Mouse (Mus musculus): ENCODE results near the gene Cd2ap. TPM values are rescaled to one million over a fixed set of nuclear protein-coding genes. Genes with fewer than 3 reads are reported as not detected.

Cd2ap gene
- polyA plus RNA-seq, 1 experiment from 2014 or later: 60.5 TPM

DNA sequence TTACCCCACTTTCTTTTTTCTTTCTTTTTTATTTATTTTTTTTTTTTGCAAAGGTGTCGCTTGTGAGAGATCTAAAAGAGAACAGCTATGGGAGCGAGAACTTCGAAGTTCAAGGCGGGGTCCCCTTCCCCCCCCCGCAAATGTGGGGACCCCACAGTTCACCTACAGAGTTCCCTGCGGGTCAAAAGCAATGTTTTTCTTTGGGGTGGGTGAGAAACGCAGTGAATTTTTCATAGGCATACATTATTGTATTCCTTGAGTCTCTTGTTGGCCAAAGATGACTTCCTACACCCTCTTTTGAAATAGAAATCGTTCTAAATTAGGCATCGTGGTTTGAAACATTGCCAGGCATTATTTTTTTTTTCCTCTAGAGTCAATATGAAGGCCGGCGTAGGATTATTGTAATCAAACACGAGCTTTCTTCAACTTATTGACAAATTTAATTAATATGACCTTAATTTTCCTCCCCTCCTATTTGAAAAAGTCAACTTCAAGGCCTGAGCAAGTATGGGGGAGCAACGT, 500 bp upstream of the Cd2ap start:
- Histone ChIP-seq H3K4me1 (ENCODE audit: control insufficient read depth, insufficient read depth, low read length) (peaks cover 6% of the 10 kb centered on the region; the same call in 1 of the 2 replicates), H3K27me3 (ENCODE audit: control insufficient read depth, insufficient read depth, low read length) (no peaks in the 10 kb centered on the region), H3K9me3 (ENCODE audit: control insufficient read depth, low read length) (no peaks in the 10 kb centered on the region), H3K4me2 (replicated peaks; ENCODE audit: low read depth, low read length) (peak overlapping the region; percentile 68), H3K9ac (ENCODE audit: low read depth, low read length) (peak overlapping the region; percentile 97; the same call in 1 of the 2 replicates), H3K27ac (ENCODE audit: low read depth, low read length) (no peak overlapping the region), H3K36me3 (ENCODE audit: control insufficient read depth, insufficient read depth, low read length) (no peaks in the 10 kb centered on the region), H3K4me3 (ENCODE audit: low read length) (peak overlapping the region; percentile 76)
- ATAC-seq (ENCODE audit: low FRiP score, low TSS enrichment): no peak
- WGBS: 31% methylated on average over 13 of the region's 13 CpGs

DNA sequence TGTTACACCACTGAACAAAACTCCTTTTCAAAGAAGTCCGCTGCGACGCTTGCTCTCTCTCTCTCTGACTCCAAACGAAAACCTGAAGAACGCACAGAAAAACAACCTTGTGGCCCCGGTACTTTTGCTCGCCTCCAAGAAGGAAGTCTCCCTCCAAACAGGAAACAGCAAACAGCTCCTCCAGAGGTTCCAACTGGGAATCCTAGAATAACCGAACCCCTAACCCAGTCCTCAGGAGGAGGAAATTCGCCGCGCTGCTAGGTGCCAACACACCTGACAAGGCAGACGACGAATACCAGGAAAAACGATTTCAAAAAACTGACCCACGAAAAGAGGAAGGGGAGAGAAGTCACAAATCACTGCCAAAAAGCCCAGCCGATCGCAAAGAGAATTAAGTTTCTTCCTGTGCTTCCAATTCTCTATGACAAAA, 879 bp downstream of the Cd2ap start:
- peak overlapping the region; percentile 95 for H3K27ac ChIP-seq (ENCODE audit: low read depth, low read length)
- ATAC-seq (ENCODE audit: low FRiP score, low TSS enrichment): no peak
- H3K9ac ChIP-seq (ENCODE audit: low read depth, low read length): peak overlapping the region; percentile 97
- H3K27me3 ChIP-seq (ENCODE audit: control insufficient read depth, insufficient read depth, low read length): no peaks in the 10 kb centered on the region
- H3K4me3 ChIP-seq (ENCODE audit: low read length): peak overlapping the region; percentile 76
- peak overlapping the region; percentile 68 for H3K4me2 ChIP-seq (replicated peaks; ENCODE audit: low read depth, low read length)
- H3K4me1 ChIP-seq (ENCODE audit: control insufficient read depth, insufficient read depth, low read length): peaks cover 7% of the 10 kb centered on the region; the same call in 1 of the 2 replicates
- under 1% methylated on average over 17 of the region's 17 CpGs for WGBS
- H3K36me3 ChIP-seq (ENCODE audit: control insufficient read depth, insufficient read depth, low read length): no peaks in the 10 kb centered on the region
- H3K9me3 ChIP-seq (ENCODE audit: control insufficient read depth, low read length): no peaks in the 10 kb centered on the region

DNA sequence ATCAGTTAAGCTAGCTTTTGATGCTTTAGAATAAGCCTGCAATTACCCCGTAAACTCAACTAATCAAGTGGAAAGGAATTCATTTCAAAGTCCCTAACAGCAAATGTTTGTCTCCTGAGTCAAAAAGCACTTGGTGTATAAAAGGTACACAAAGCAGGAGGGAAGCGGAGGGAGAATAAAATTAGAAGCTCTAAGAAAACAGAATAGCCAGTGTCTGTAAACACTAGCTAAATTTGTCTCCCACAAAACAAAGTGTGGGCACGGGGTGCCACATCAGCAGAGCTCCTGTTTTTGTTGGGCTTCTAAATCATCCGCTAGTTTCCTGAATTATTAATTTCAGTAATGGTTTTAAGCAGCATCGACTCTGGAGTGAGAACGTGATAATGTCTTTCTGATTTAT, 1.4 kb downstream of the Cd2ap start:
- Histone ChIP-seq H3K36me3 (ENCODE audit: control insufficient read depth, insufficient read depth, low read length) (no peaks in the 10 kb centered on the region), H3K9me3 (ENCODE audit: control insufficient read depth, low read length) (no peaks in the 10 kb centered on the region), H3K4me1 (ENCODE audit: control insufficient read depth, insufficient read depth, low read length) (peaks cover 9% of the 10 kb centered on the region; the same call in 1 of the 2 replicates), H3K27me3 (ENCODE audit: control insufficient read depth, insufficient read depth, low read length) (no peaks in the 10 kb centered on the region), H3K9ac (ENCODE audit: low read depth, low read length) (peak overlapping the region; percentile 97), H3K4me3 (ENCODE audit: low read length) (peak overlapping the region; percentile 76), H3K27ac (ENCODE audit: low read depth, low read length) (peak overlapping the region; percentile 95; the same call in 1 of the 2 replicates), H3K4me2 (replicated peaks; ENCODE audit: low read depth, low read length) (peak overlapping the region; percentile 68)
- ATAC-seq (ENCODE audit: low FRiP score, low TSS enrichment): no peak
- 9% methylated on average over 6 of the region's 6 CpGs for WGBS

GRCm38 (mm10) chr17:42870465-42870864, 6.0 kb downstream of the Cd2ap start:
- no peaks in the 10 kb centered on the region for H3K36me3 ChIP-seq (ENCODE audit: control insufficient read depth, insufficient read depth, low read length)
- H3K9me3 ChIP-seq (ENCODE audit: control insufficient read depth, low read length): no peaks in the 10 kb centered on the region
- H3K27me3 ChIP-seq (ENCODE audit: control insufficient read depth, insufficient read depth, low read length): no peaks in the 10 kb centered on the region
- peaks cover 9% of the 10 kb centered on the region; the same call in 1 of the 2 replicates for H3K4me1 ChIP-seq (ENCODE audit: control insufficient read depth, insufficient read depth, low read length)
- H3K4me2 ChIP-seq (replicated peaks; ENCODE audit: low read depth, low read length): no peak overlapping the region
- H3K9ac ChIP-seq (ENCODE audit: low read depth, low read length): no peak overlapping the region
- ATAC-seq (ENCODE audit: low FRiP score, low TSS enrichment): no peak
- no peak overlapping the region; the same call in 1 of the 2 replicates for H3K27ac ChIP-seq (ENCODE audit: low read depth, low read length)
- H3K4me3 ChIP-seq (ENCODE audit: low read length): no peak overlapping the region

DNA sequence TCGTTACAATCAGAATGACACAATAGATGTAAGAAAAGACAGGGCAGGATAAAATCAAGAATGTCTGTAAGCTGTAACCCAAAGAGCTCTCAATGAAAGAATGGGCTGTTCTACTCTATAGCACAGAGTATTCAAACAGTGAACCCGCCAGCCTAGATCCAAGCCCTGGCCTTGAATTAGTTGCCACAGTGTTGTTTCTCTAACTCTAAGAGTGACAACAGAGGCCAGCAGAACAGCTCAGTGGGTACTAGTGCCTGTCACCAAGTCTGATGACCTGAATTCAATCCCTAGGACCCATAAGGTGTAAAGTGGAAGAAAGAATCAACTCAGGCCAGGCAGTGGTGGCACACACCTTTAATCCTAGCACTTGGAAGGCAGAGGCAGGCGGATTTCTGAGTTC, 13.3 kb downstream of the Cd2ap start:
- Histone ChIP-seq H3K4me3 (ENCODE audit: low read length) (no peak overlapping the region), H3K9me3 (ENCODE audit: control insufficient read depth, low read length) (no peaks in the 10 kb centered on the region), H3K27ac (ENCODE audit: low read depth, low read length) (no peak overlapping the region), H3K4me2 (replicated peaks; ENCODE audit: low read depth, low read length) (no peak overlapping the region), H3K9ac (ENCODE audit: low read depth, low read length) (no peak overlapping the region; the same call in 1 of the 2 replicates), H3K27me3 (ENCODE audit: control insufficient read depth, insufficient read depth, low read length) (no peaks in the 10 kb centered on the region), H3K36me3 (ENCODE audit: control insufficient read depth, insufficient read depth, low read length) (no peaks in the 10 kb centered on the region), H3K4me1 (ENCODE audit: control insufficient read depth, insufficient read depth, low read length) (no peaks in the 10 kb centered on the region)
- no peak for ATAC-seq (ENCODE audit: low FRiP score, low TSS enrichment)
- whole genome bisulfite sequencing: 92% methylated on average over 3 of the region's 3 CpGs

DNA sequence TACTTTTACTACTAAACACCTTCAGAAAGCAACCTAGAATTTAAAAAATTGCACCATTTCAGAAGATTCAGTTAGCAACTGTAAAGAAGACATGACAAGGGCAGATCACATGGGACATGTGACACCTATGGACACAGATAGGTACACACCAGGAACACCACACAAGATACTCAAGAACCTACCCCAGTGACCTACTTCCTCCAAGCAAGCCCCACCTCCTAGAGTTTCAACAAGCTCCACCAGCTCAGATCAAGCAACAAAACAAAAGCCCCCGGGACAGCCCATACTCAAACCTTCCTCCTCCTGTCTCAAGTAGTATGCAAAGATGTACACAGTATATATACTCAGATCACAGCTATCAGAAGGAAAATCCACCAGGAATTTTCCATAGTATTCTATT, 16.1 kb downstream of the Cd2ap start:
- Histone ChIP-seq H3K9ac (ENCODE audit: low read depth, low read length) (no peak overlapping the region), H3K4me1 (ENCODE audit: control insufficient read depth, insufficient read depth, low read length) (no peaks in the 10 kb centered on the region), H3K27ac (ENCODE audit: low read depth, low read length) (no peak overlapping the region), H3K4me2 (replicated peaks; ENCODE audit: low read depth, low read length) (no peak overlapping the region), H3K9me3 (ENCODE audit: control insufficient read depth, low read length) (no peaks in the 10 kb centered on the region), H3K4me3 (ENCODE audit: low read length) (no peak overlapping the region), H3K36me3 (ENCODE audit: control insufficient read depth, insufficient read depth, low read length) (no peaks in the 10 kb centered on the region), H3K27me3 (ENCODE audit: control insufficient read depth, insufficient read depth, low read length) (no peaks in the 10 kb centered on the region)
- no peak for ATAC-seq (ENCODE audit: low FRiP score, low TSS enrichment)
- WGBS: 93% methylated on average over 1 of the region's 1 CpGs

DNA sequence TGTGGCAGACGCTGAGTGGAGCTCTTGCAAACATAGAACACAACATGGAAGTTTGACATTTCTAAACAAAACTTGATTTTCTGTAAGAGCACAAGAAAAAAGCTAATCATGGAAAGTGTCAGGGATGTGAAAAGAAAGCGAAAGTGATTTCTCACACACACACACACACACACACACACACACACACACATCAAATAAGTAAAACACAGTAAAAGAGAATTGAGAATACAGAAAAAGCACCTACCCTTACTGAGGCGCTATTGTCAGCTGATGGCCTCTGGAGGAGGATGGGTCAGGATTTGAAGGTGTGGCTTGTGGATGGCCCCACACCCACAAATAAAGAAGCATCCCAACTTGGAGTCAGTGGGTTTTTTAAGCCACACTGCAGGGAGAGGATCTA, 19.0 kb downstream of the Cd2ap start:
- Histone ChIP-seq H3K4me3 (ENCODE audit: low read length) (no peak overlapping the region), H3K4me1 (ENCODE audit: control insufficient read depth, insufficient read depth, low read length) (no peaks in the 10 kb centered on the region), H3K9ac (ENCODE audit: low read depth, low read length) (no peak overlapping the region), H3K27ac (ENCODE audit: low read depth, low read length) (no peak overlapping the region), H3K9me3 (ENCODE audit: control insufficient read depth, low read length) (no peaks in the 10 kb centered on the region), H3K27me3 (ENCODE audit: control insufficient read depth, insufficient read depth, low read length) (no peaks in the 10 kb centered on the region), H3K36me3 (ENCODE audit: control insufficient read depth, insufficient read depth, low read length) (no peaks in the 10 kb centered on the region), H3K4me2 (replicated peaks; ENCODE audit: low read depth, low read length) (no peak overlapping the region)
- no peak for ATAC-seq (ENCODE audit: low FRiP score, low TSS enrichment)
- 78% methylated on average over 3 of the region's 3 CpGs for WGBS

GRCm38 (mm10) chr17:42847108-42847507, 29.4 kb downstream of the Cd2ap start:
- H3K4me2 ChIP-seq (replicated peaks; ENCODE audit: low read depth, low read length): no peak overlapping the region
- H3K9me3 ChIP-seq (ENCODE audit: control insufficient read depth, low read length): no peaks in the 10 kb centered on the region
- no peak overlapping the region for H3K27ac ChIP-seq (ENCODE audit: low read depth, low read length)
- ATAC-seq (ENCODE audit: low FRiP score, low TSS enrichment): no peak
- WGBS: 87% methylated on average over 2 of the region's 2 CpGs
- no peaks in the 10 kb centered on the region for H3K4me1 ChIP-seq (ENCODE audit: control insufficient read depth, insufficient read depth, low read length)
- no peaks in the 10 kb centered on the region for H3K27me3 ChIP-seq (ENCODE audit: control insufficient read depth, insufficient read depth, low read length)
- no peak overlapping the region for H3K9ac ChIP-seq (ENCODE audit: low read depth, low read length)
- no peak overlapping the region for H3K4me3 ChIP-seq (ENCODE audit: low read length)
- H3K36me3 ChIP-seq (ENCODE audit: control insufficient read depth, insufficient read depth, low read length): peaks cover 17% of the 10 kb centered on the region; the same call in 1 of the 2 replicates

DNA sequence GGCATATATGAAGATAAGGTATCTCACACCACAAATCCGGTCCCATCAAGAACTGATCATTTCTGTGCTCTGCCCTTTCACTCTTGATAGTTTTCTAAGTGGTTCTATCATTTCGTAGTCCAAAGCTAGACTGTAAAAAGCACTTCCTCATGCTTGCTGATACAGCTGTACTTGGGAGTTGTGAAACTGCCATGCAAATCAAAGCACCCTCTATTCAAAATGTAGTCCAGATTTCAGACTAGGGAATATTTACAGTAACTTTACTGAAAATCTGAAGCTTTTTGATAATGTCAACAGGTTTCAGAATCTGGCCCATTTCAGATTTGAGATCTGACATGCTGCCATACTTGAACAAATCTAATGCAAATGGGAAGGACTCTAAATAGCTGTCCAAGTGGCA, 39.3 kb downstream of the Cd2ap start:
- H3K27ac ChIP-seq (ENCODE audit: low read depth, low read length): no peak overlapping the region
- H3K27me3 ChIP-seq (ENCODE audit: control insufficient read depth, insufficient read depth, low read length): no peaks in the 10 kb centered on the region
- H3K4me2 ChIP-seq (replicated peaks; ENCODE audit: low read depth, low read length): no peak overlapping the region
- 93% methylated on average over 2 of the region's 2 CpGs for WGBS
- peaks cover 27% of the 10 kb centered on the region for H3K36me3 ChIP-seq (ENCODE audit: control insufficient read depth, insufficient read depth, low read length)
- no peak overlapping the region for H3K9ac ChIP-seq (ENCODE audit: low read depth, low read length)
- no peaks in the 10 kb centered on the region for H3K4me1 ChIP-seq (ENCODE audit: control insufficient read depth, insufficient read depth, low read length)
- H3K9me3 ChIP-seq (ENCODE audit: control insufficient read depth, low read length): no peaks in the 10 kb centered on the region
- no peak for ATAC-seq (ENCODE audit: low FRiP score, low TSS enrichment)
- no peak overlapping the region for H3K4me3 ChIP-seq (ENCODE audit: low read length)

Measured in kidney, embryonic 14.5 days (tissue).